Mouse (Mus musculus): Measurements from ENCODE around the gene Lmod1.

DNA sequence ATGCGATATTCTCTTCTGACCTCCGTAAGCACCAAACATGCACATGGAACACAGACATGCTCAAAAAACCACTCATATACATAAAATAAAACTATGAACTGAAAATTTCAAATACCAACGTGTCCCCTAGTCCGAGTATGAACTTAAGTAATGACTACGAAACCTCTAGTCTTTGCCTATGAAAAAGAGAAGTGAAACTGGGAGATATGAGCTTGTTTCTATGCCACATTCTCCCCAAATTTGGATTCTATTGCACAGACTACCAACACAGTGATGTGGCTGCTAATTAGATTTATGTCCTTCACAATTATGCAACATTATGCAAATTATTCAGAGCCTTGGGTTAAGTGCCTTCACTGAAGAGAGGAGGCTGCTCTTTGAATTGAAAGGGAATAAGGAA lies 74.9 kb downstream of the Lmod1 start:
- TF ChIP-seq CTCF (IDR thresholded peaks at IDR 0.05; ENCODE audit: extremely low read depth, insufficient read depth, insufficient read length, insufficient replicate concordance) (no peak), POLR2A (IDR thresholded peaks at IDR 0.05; ENCODE audit: low read depth, low read length) (no peak)

Data from spleen, adult 2 months (tissue).